Mouse (Mus musculus) WW6 (cell line): ENCODE data around the gene Gpn3.
A peak's percentile ranks its signal among the peaks of the same experiment; 100 is the strongest.

ENCODE experiments used
- DNase-seq: peaks from one replicate; pipeline ENCODE4 v3.0.0-alpha.2; 2013; ENCODE audit warnings: low read depth, low spot score

Gpn3 gene

GRCm38 (mm10) chr5:122422071-122422964, 50.6 kb downstream of the Gpn3 start:
- DNase-seq: peak; percentile 77

GRCm38 (mm10) chr5:122423083-122423482, 51.4 kb downstream of the Gpn3 start:
- no peak for DNase-seq

- no peak for DNase-seq
These were observed 53.9 kb downstream of the Gpn3 start for GRCm38 (mm10) chr5:122425550-122425949.

GRCm38 (mm10) chr5:122430036-122430775, 58.5 kb downstream of the Gpn3 start:
- no peak for DNase-seq

- DNase-seq: no peak
These were observed 59.5 kb downstream of the Gpn3 start for GRCm38 (mm10) chr5:122431221-122431620.
